ENCODE assay signal across 9 mouse cellular contexts in genomic region chr10:90081630-90082029, GRCm38 (mm10).
DNase-seq lines count a peak whose midpoint lies in the region; ATAC-seq and TF ChIP-seq lines count a peak whose summit lies in the region.
"Had no signal": no experiment of that assay in that cellular context is flagged by ENCODE, and none has a peak within 500 bp of the region (broad histone marks: within the 10 kb centered on the region; RNA-seq: fewer than 3 reads in every experiment).

No protein-coding gene starts in this region.

- H3K36me3 ChIP-seq in heart, adult 2 months (ENCODE audit: control insufficient read depth, insufficient read depth, low read length), result no peaks in the 10 kb centered on the region
- no peaks in the 10 kb centered on the region for H3K36me3 ChIP-seq in heart, embryonic 10.5 days
- no peaks in the 10 kb centered on the region for H3K36me3 ChIP-seq in megakaryocyte, embryonic 14.5 days (replicated peaks; ENCODE audit: low read length)

- intact Hi-C loops in heart, adult 2 months (cut with DNase I), result loop anchor here (1.0 kb wide), 1 partner anchor 609 kb away; no protein-coding TSS in a partner anchor

- WGBS in heart, adult 2 months, result 15% methylated on average over 7 of the region's 7 CpGs
- WGBS in heart, embryonic 10.5 days, result 20% methylated on average over 7 of the region's 7 CpGs

- no peak for TF ChIP-seq EP300 in heart, adult 2 months (IDR thresholded peaks at IDR 0.05; ENCODE audit: insufficient read depth, low read depth, low read length)

- H3K27ac ChIP-seq in heart, adult 2 months, result no peak overlapping the region
- H3K27ac ChIP-seq in heart, embryonic 10.5 days, result no peak overlapping the region

- peak; percentile 85 for TF ChIP-seq CTCF in heart, adult 2 months (IDR thresholded peaks at IDR 0.05)

- DNase-seq in heart, adult 2 months, result no peak
- DNase-seq in heart, embryonic 10.5 days (ENCODE audit: low spot score), result no peak
- peak; percentile 3 for DNase-seq in c-Kit-positive CD71-positive TER-119-positive erythroid progenitor cells, embryonic 14.5 days (ENCODE audit: low spot score)
- peak; percentile 74 for DNase-seq in retina, embryonic 14.5 days (ENCODE audit: low spot score)
- no peak for DNase-seq in spleen, postnatal 14 days (ENCODE audit: low spot score in 2 of 2)
- DNase-seq in adrenal gland, postnatal 14 days, result no peak
- DNase-seq: adrenal gland, postnatal 25 days had no signal

- H3K4me1 ChIP-seq in heart, adult 2 months (ENCODE audit: control insufficient read depth, insufficient read depth, low read length), result no peaks in the 10 kb centered on the region
- no peaks in the 10 kb centered on the region for H3K4me1 ChIP-seq in heart, embryonic 10.5 days
- H3K4me1 ChIP-seq in megakaryocyte, embryonic 14.5 days, result no peaks in the 10 kb centered on the region

- H3K9ac ChIP-seq in heart, adult 2 months (ENCODE audit: low read depth, low read length), result no peak overlapping the region

- no peaks in the 10 kb centered on the region for H3K27me3 ChIP-seq in heart, adult 2 months (ENCODE audit: control insufficient read depth, insufficient read depth, low read length)
- no peaks in the 10 kb centered on the region for H3K27me3 ChIP-seq in heart, embryonic 10.5 days (ENCODE audit: insufficient read depth, poor library complexity, severe bottlenecking)
- no peaks in the 10 kb centered on the region for H3K27me3 ChIP-seq in megakaryocyte, embryonic 14.5 days (replicated peaks)

- no peak overlapping the region for H3K4me3 ChIP-seq in heart, adult 2 months
- H3K4me3 ChIP-seq in heart, embryonic 10.5 days, result no peak overlapping the region
- H3K4me3 ChIP-seq in megakaryocyte, embryonic 14.5 days (replicated peaks), result peak overlapping the region; percentile 21

- no peak for TF ChIP-seq POLR2A in heart, adult 2 months (IDR thresholded peaks at IDR 0.05; ENCODE audit: insufficient read depth, low read depth, low read length)

- H3K79me2 ChIP-seq in heart, adult 2 months (replicated peaks; ENCODE audit: control insufficient read depth, insufficient read depth, low read length), result no peaks in the 10 kb centered on the region

- H3K9me3 ChIP-seq in heart, embryonic 10.5 days, result no peaks in the 10 kb centered on the region
- no peaks in the 10 kb centered on the region for H3K9me3 ChIP-seq in megakaryocyte, embryonic 14.5 days

- no peak for ATAC-seq in megakaryocyte, adult 5-6 weeks (ENCODE audit: poor library complexity, severe bottlenecking)

Comparison
In these comparisons a context has a peak if more than half of its experiments do, and no peak if none do; other contexts are left out.
1. DNase-seq: peak in c-Kit-positive CD71-positive TER-119-positive erythroid progenitor cells, embryonic 14.5 days (single experiment) and retina, embryonic 14.5 days (single experiment); none in heart, adult 2 months (0 of 2), heart, embryonic 10.5 days (single experiment), spleen, postnatal 14 days (0 of 2) and adrenal gland, postnatal 14 days (single experiment).